Mouse (Mus musculus) stomach, postnatal 0 days (tissue): ENCODE measurements at regions not wholly inside any gene's neighbourhood (a gene's known extent, or its start where the extent isn't known, plus 50 kb on each side); places are given as distances from the start of the nearest gene placed in this dataset.

Experiments used
- CTCF ChIP-seq: IDR thresholded peaks from 2 replicates; pipeline ENCODE4 v1.5.1; 2016; ENCODE audit warnings: antibody characterized with exemption, low read depth, mild to moderate bottlenecking, moderate library complexity
- EP300 ChIP-seq: optimal IDR thresholded peaks from 2 replicates; pipeline ENCODE3; 2016; ENCODE audit warnings: antibody characterized with exemption

DNA sequence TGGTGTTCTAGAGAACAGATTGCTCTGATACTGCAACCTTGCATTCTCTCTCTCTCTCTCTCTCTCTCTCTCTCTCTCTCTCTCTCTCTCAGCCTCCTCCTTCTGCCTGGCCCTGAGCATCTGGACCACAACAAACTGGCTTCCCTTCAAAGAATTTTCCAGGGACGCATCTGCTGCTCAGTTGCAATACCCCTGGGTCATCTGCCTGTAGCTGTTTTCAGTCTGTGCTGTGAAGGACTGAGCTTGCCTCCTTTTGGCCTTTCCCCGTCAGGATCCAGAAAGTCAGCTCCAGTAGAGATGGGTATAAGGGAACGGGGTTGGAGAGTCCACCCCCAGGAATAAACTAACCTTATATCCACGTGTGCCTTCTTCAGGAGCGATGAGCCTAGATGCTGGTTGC is 105.2 kb upstream of the Abca1 start:
- TF ChIP-seq EP300 (no peak), CTCF (no peak)
